Mouse (Mus musculus): ENCODE data around the gene Olfr786.

Olfr786 gene

GRCm38 (mm10) chr10:129427006-129427405, at the start of gene Olfr786:
Olfr786 (plus strand) TSS chr10:129427306.
- in situ Hi-C loops (cut with MboI, MseI): no loop called here

GRCm38 (mm10) chr10:129383783-129384182, 43.3 kb upstream of the Olfr786 start, which contains the start of gene Olfr784:
Olfr784 (plus strand) TSS chr10:129384083.
- in situ Hi-C loops (cut with MboI, MseI): no loop called here

GRCm38 (mm10) chr10:129400892-129401291, 26.2 kb upstream of the Olfr786 start:
- in situ Hi-C loops (cut with MboI, MseI): no loop called here

- in situ Hi-C loops (cut with MboI, MseI): no loop called here
Measured at GRCm38 (mm10) chr10:129405126-129405525, 22.0 kb upstream of the Olfr786 start, which contains the start of gene Olfr785. Olfr785 (plus strand) TSS chr10:129405426.

- in situ Hi-C loops (cut with MboI, MseI): no loop called here
Measured at GRCm38 (mm10) chr10:129461562-129461961, 34.5 kb downstream of the Olfr786 start, which contains the start of gene Olfr787. Olfr787 (plus strand) TSS chr10:129461862.

- in situ Hi-C loops (cut with MboI, MseI): no loop called here
Measured at GRCm38 (mm10) chr10:129470698-129471097, 43.6 kb downstream of the Olfr786 start, which contains the start of gene Olfr788. Olfr788 (plus strand) TSS chr10:129470998.

- in situ Hi-C loops (cut with MboI, MseI): no loop called here
Measured at GRCm38 (mm10) chr10:129473256-129473655, 46.1 kb downstream of the Olfr786 start.

- in situ Hi-C loops (cut with MboI, MseI): no loop called here
Measured at GRCm38 (mm10) chr10:129473723-129474122, 46.6 kb downstream of the Olfr786 start.

GRCm38 (mm10) chr10:129484452-129484851, 57.3 kb downstream of the Olfr786 start, which contains the start of gene Olfr789:
Olfr789 (plus strand) TSS chr10:129484752.
- in situ Hi-C loops (cut with MboI, MseI): no loop called here
